Mouse (Mus musculus) layer of hippocampus, postnatal 25 days (tissue): Measurements from ENCODE around the gene Rps24. TPM values are rescaled to one million over a fixed set of nuclear protein-coding genes. Genes with fewer than 3 reads are reported as not detected.
A peak's percentile ranks its signal among the peaks of the same experiment; 100 is the strongest.

Experiments
- DNase-seq, 2 experiments: peaks; one replicate each; pipeline ENCODE4 v3.0.0; 2022; ENCODE audit warnings: mixed read lengths in 2 of 2, low spot score in 1 of 2; ENCODE audit errors: extremely low spot score in 1 of 2
- total RNA-seq, 2 experiments: library from RNA; stranded (reverse); gene quantifications; 2 replicates each; pipeline ENCODE4 v1.2.3; 2021

Rps24 gene
- total RNA-seq, 2 experiments from 2014 or later = 675 to 721 TPM

- no peak for DNase-seq
Observed at GRCm38 (mm10) chr14:24510218-24510617, 23.3 kb downstream of the Rps24 start.

- no peak for DNase-seq
Observed at GRCm38 (mm10) chr14:24510679-24511078, 23.8 kb downstream of the Rps24 start.

- no peak for DNase-seq
Observed at GRCm38 (mm10) chr14:24512527-24513161, 25.7 kb downstream of the Rps24 start.

GRCm38 (mm10) chr14:24521597-24521996, 34.7 kb downstream of the Rps24 start:
- DNase-seq = no peak

DNA sequence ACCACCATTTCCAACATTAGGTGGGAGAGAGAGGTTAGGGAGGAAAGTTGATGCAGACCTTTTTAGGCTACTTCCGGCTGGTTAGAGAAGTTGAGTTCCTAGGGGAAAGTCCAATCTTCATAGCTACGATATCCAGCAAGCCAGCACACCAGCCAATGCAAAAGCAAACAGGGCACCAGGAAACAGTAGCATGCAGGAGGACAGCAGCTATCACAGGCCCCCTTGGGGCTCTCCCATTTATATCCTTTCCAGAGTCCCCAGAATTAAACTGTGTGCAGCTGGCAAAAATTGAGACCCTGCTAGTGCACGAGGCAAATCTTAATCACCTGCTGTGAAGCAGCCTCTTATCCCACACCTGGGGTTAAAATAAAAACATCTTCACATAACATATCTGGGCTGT, 38.2 kb downstream of the Rps24 start:
- DNase-seq = no peak

DNA sequence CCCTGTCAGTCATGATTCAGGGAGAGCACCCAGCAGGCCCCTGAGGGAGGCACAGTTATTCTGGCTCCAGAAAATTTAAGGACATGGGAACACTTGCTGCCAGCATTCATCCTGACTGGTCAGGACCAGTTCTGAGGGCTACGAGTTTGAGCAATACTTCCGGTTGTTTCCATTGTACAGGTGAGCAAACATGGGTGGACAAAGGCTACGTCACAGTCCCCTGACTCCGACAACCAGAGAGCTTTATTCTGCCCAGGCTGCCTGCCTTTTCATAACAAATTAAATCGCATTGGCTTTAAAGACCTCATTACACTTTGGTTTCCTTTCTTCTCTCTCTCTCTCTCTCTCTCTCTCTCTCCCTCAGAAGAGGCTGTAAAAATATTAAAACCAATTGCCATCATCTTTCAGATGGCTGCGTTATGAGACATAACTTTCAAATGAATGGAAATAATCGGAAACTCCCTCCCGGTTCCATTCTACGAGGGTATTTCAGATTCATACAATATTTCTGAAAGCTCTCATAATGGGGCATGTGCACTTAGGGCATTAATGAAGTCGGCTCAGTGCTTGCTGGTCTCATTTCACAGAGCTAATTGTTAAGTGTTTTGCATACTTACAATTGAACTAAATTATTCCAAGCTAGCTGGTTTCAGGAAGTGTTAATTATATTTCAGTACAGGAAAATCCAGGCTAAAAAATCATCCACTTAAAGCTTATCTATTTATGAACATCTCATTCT, 38.9 kb downstream of the Rps24 start:
- DNase-seq = no peak

DNA sequence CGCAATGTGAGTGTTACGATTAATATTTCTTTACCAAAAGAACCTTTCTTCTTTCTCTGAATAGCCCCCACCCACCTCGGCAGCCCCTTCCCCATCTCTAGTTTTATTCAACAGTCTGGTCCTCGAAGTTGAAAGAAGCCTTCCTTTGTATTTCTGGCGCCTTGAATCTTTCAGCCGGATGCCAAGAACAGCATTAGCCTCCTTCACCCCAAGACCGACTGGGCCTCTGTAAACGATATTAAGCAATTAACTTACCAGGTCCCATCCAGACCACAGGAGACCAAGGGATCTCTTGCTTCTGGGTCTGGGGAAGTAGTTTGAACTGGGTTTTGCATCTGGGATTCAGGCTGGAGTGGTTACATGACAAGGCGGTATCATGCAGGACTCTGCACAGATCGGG, 39.5 kb downstream of the Rps24 start:
- no peak for DNase-seq

GRCm38 (mm10) chr14:24530228-24530627, 43.3 kb downstream of the Rps24 start:
- no peak for DNase-seq

- DNase-seq = no peak
Observed at GRCm38 (mm10) chr14:24534865-24535545, 48.1 kb downstream of the Rps24 start.

- DNase-seq = no peak
Observed at GRCm38 (mm10) chr14:24542901-24543300, 56.0 kb downstream of the Rps24 start.

- DNase-seq = peak in 1 of 2 experiments; percentile 57
Observed at GRCm38 (mm10) chr14:24544057-24544456, 57.1 kb downstream of the Rps24 start.

Other genes with a start within 250 kb of the Rps24 start
- 10 to 100 TPM; 52.0 to 54.3 TPM for gene Dlg5, start 241.2 kb upstream of the Rps24 start, total RNA-seq
- under 1 TPM in 1 of 2 experiments, not detected in 1; 0.63 TPM for gene E330034G19Rik, start 193.9 kb upstream of the Rps24 start, total RNA-seq
- gene Polr3a, start 67 bp upstream of the Rps24 start, total RNA-seq = 10 to 100 TPM; 32.8 to 39.6 TPM